Mouse (Mus musculus) intestine, embryonic 14.5 days (tissue): ENCODE results near the gene Ndrg4. TPM values are rescaled to one million over a fixed set of nuclear protein-coding genes. Genes with fewer than 3 reads are reported as not detected.
"Not testable (repeated sequence)": the region's sequence is repeated elsewhere in the genome, so short reads cannot be mapped to it uniquely, and the experiment has no call there.

Experiments used
- ATAC-seq: fragments of 200-750 bp; cut with Nextera tagmentation; replicated peaks from 2 replicates; pipeline ENCODE4 v1.8.0; 2017; ENCODE audit warnings: low read depth, moderate number of reproducible peaks, moderate TSS enrichment, moderate library complexity; ENCODE audit not compliant: low FRiP score, low TSS enrichment
- DNase-seq: peaks from one replicate; pipeline ENCODE4 v3.0.0-alpha.2; 2018; ENCODE audit warnings: low spot score
- H3K27ac ChIP-seq: fragments of 300-500 bp; sonication (generic); 2 replicates; pipeline ENCODE4 v1.5.1; 2014; ENCODE audit warnings: low read depth, mild to moderate bottlenecking, control low read depth
- H3K27me3 ChIP-seq: fragments of 300-500 bp; sonication (generic); replicated peaks from 2 replicates; pipeline ENCODE4 v1.6.1; 2014; ENCODE audit warnings: low read length, control low read depth; ENCODE audit not compliant: control insufficient read depth, insufficient read depth
- H3K36me3 ChIP-seq: fragments of 300-500 bp; sonication (generic); 2 replicates; pipeline ENCODE4 v1.6.1; 2014; ENCODE audit warnings: low read length, control low read depth; ENCODE audit not compliant: control insufficient read depth, insufficient read depth
- H3K4me1 ChIP-seq: fragments of 300-500 bp; sonication (generic); replicated peaks from 2 replicates; pipeline ENCODE4 v1.6.1; 2014; ENCODE audit warnings: low read length, control low read depth, mixed read lengths; ENCODE audit not compliant: control insufficient read depth, insufficient read depth
- H3K4me2 ChIP-seq: fragments of 300-500 bp; sonication (generic); 2 replicates; pipeline ENCODE4 v1.6.1; 2014; ENCODE audit warnings: low read length
- H3K4me3 ChIP-seq: fragments of 300-500 bp; sonication (generic); 2 replicates; pipeline ENCODE4 v1.5.1; 2014; ENCODE audit warnings: low read depth, low read length, control low read depth, mixed read lengths
- H3K9ac ChIP-seq: fragments of 300-500 bp; sonication (generic); 2 replicates; pipeline ENCODE4 v1.6.1; 2014; ENCODE audit warnings: mild to moderate bottlenecking, low read length
- H3K9me3 ChIP-seq: fragments of 300-500 bp; sonication (generic); 2 replicates; pipeline ENCODE4 v1.6.1; 2016; ENCODE audit warnings: low read length, control low read depth; ENCODE audit not compliant: control insufficient read depth
- WGBS: fragments of 180-500 bp; shearing (Covaris S2); extraction: QIAGEN DNeasy Blood & Tissue Kit; methylation state at CpG from one replicate; pipeline ENCODE4 v1.1.7; 2014; 5-methylcytosine and 5-hydroxymethylcytosine counted together
- polyA plus RNA-seq: library from polyadenylated mRNA; unstranded; fragments of >200 nt; fragmentation: Nextera tagmentation; extraction: Ambion mirVana; gene quantifications from 2 replicates; pipeline ENCODE4 v1.2.1, GENCODE M21; 2014

Gene Ndrg4
- polyA plus RNA-seq, 1 experiment from 2014 or later: 21.3 TPM

DNA sequence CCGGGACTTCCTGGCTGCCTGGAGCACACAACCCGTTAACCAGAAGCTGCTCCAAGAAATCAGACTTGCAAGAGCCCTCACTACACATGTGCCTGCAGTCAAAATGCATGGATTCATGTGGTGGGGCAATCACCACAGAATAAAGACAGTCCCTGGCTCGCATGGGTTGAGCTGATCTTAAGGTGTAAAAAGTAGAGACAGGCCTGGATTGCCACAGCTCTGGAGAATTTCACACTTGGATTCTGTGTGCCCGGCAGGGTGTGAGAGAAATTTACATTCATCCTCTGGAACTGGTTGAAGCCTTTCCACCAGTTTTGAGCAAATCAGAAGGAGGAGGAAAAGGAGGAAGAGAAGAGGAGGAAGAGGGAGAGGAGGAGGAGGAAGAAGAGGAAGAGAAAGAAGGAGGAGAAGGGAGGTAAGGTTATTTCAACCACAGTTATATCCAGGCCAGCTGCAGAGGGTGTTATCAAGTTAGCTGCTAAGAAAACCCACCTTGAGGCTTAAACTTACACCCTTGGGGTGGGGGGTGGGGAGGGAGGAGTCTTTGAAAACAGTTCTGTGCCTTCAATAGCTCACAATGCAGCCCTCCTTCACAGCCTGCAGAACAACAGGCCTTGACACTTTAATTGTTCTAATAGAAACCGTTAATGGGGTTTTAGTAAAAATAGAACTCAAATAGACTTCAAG lies 20.3 kb upstream of the Ndrg4 start:
- Histone ChIP-seq H3K4me3 (no peak overlapping the region), H3K36me3 (no peaks in the 10 kb centered on the region), H3K4me2 (no peak overlapping the region), H3K27ac (no peak overlapping the region), H3K9me3 (no peaks in the 10 kb centered on the region), H3K27me3 (no peaks in the 10 kb centered on the region), H3K9ac (no peak overlapping the region), H3K4me1 (no peaks in the 10 kb centered on the region)
- DNase-seq: no peak
- WGBS: 41% methylated on average over 5 of the region's 5 CpGs
- ATAC-seq: no peak

DNA sequence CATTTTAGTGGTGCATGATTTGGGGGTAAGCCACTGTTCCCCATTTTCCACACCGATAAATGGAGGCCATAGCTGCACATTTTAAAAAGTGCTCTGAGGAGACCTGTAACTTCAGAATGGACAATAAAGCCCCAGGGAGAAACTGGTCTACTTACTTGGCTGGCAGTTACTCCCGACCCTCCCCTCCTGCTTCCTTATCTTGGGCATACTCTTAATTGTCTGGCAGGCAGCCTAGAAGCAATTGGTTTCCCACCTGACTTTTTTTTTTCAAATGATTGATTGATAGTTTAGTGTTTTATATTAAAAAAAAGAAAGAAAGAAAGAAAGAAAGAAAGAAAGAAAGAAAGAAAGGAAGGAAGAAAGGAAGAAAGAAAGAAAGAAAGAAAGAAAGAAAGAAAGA lies 19.3 kb upstream of the Ndrg4 start:
- no peak overlapping the region for H3K27ac ChIP-seq
- no peaks in the 10 kb centered on the region for H3K27me3 ChIP-seq
- DNase-seq (no peak), ATAC-seq (no peak)
- H3K4me3 ChIP-seq: no peak overlapping the region
- no peaks in the 10 kb centered on the region for H3K36me3 ChIP-seq
- no peaks in the 10 kb centered on the region for H3K4me1 ChIP-seq
- 47% methylated on average over 2 of the region's 2 CpGs for WGBS
- H3K9me3 ChIP-seq: no peaks in the 10 kb centered on the region
- H3K9ac ChIP-seq: no peak overlapping the region
- H3K4me2 ChIP-seq: no peak overlapping the region

DNA sequence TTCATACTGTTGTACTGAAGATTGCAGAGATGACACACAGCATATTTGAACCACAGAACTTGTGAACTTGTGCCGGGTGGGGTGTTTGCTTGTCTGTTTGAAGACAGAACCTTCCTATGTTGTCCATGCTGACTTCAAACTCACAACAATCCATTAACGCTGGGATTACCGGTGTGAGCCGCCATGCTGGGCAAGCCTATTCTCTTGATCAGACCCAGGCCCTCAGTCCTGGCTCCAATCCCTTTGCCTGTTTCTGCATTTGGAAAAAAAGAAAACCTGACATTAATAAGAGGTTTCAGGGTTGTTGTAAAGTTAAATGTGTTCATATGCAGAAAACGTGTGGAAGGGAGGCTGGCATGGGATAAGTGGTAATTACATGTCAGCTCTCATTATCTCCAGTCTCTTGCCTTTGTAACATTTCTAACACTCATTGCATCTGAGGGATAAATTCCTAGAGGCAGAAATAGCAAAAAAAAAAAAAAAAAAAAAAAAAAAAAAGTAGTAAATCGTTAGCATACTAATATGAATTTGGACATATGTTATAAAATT lies 16.4 kb upstream of the Ndrg4 start:
- H3K9ac ChIP-seq: no peak overlapping the region
- H3K4me2 ChIP-seq: no peak overlapping the region

GRCm38 (mm10) chr8:95661085-95661484 lies 15.7 kb upstream of the Ndrg4 start:
- H3K9ac ChIP-seq: no peak overlapping the region
- H3K27ac ChIP-seq: no peak overlapping the region
- H3K4me2 ChIP-seq: no peak overlapping the region
- DNase-seq: no peak
- H3K4me1 ChIP-seq: no peaks in the 10 kb centered on the region
- no peak for ATAC-seq
- no peaks in the 10 kb centered on the region for H3K9me3 ChIP-seq
- no peak overlapping the region for H3K4me3 ChIP-seq
- no peaks in the 10 kb centered on the region for H3K36me3 ChIP-seq
- 80% methylated on average over 8 of the region's 8 CpGs for WGBS
- H3K27me3 ChIP-seq: no peaks in the 10 kb centered on the region

More for the DNA sequence above, 16.4 kb upstream of the Ndrg4 start:
- Histone ChIP-seq H3K4me1 (no peaks in the 10 kb centered on the region), H3K9me3 (no peaks in the 10 kb centered on the region), H3K36me3 (no peaks in the 10 kb centered on the region), H3K27me3 (no peaks in the 10 kb centered on the region), H3K4me3 (no peak overlapping the region), H3K27ac (no peak overlapping the region)
- ATAC-seq (no peak), DNase-seq (no peak)
- WGBS: 80% methylated on average over 6 of the region's 6 CpGs

DNA sequence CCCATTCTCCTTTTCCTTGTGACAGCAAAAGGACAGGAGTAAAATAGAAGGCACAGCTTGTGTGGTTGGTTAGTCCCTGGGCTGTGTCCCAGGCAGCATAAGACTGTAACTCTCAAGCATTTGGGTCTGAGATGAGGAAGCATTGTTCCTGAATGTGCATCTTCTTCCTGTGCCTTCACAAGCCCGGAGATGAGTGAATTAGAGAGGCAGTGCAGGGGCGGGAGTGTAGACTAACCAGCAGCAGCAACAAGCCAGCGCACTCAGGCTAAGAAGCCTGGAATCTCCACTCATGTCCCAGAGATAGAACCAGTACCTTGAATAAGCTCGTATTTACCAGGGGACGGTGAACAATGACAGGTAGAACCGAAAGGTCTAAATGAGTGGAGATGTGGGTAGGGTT lies 15.2 kb upstream of the Ndrg4 start:
- ATAC-seq (no peak), DNase-seq (no peak)
- no peak overlapping the region for H3K9ac ChIP-seq
- 84% methylated on average over 6 of the region's 6 CpGs for WGBS
- no peaks in the 10 kb centered on the region for H3K27me3 ChIP-seq
- no peaks in the 10 kb centered on the region for H3K36me3 ChIP-seq
- H3K27ac ChIP-seq: no peak overlapping the region
- no peak overlapping the region for H3K4me2 ChIP-seq
- no peak overlapping the region for H3K4me3 ChIP-seq
- H3K4me1 ChIP-seq: no peaks in the 10 kb centered on the region
- H3K9me3 ChIP-seq: 0 out of 2 replicates have a peak, but pooled peaks cover 2% of the 10 kb centered on the region

GRCm38 (mm10) chr8:95662885-95663598 lies 13.7 kb upstream of the Ndrg4 start:
- no peaks in the 10 kb centered on the region for H3K27me3 ChIP-seq
- H3K9ac ChIP-seq: no peak overlapping the region
- no peak overlapping the region for H3K27ac ChIP-seq
- no peak overlapping the region for H3K4me2 ChIP-seq
- H3K4me1 ChIP-seq: no peaks in the 10 kb centered on the region
- no peak overlapping the region for H3K4me3 ChIP-seq
- 0 out of 2 replicates have a peak, but pooled peaks cover 2% of the 10 kb centered on the region for H3K9me3 ChIP-seq
- 74% methylated on average over 7 of the region's 7 CpGs for WGBS
- no peak for DNase-seq
- ATAC-seq: no peak
- H3K36me3 ChIP-seq: no peaks in the 10 kb centered on the region

DNA sequence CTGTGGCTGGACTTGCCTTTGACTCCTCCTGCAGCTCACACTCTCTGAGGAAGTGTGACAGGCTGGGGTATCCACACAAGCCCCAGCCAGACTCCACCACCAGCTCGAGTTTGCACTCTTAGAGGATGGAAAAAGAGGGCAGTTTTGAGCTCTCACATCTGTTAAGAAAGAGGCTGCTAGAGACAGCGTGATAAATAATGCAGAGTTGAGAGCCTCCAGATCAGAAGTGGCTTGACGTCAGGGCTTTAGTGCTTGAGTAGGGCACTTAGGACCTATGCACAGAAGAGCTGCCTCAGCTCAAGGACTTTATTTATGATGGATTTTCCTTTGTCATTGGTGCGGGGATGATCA lies 13.2 kb upstream of the Ndrg4 start:
- ATAC-seq: no peak
- 44% methylated on average over 4 of the region's 4 CpGs for WGBS
- H3K4me2 ChIP-seq: no peak overlapping the region
- no peak overlapping the region for H3K9ac ChIP-seq
- no peak for DNase-seq
- H3K27me3 ChIP-seq: no peaks in the 10 kb centered on the region
- no peaks in the 10 kb centered on the region for H3K4me1 ChIP-seq
- H3K36me3 ChIP-seq: no peaks in the 10 kb centered on the region
- no peak overlapping the region for H3K4me3 ChIP-seq
- 0 out of 2 replicates have a peak, but pooled peaks cover 2% of the 10 kb centered on the region for H3K9me3 ChIP-seq
- no peak overlapping the region for H3K27ac ChIP-seq

- not testable (repeated sequence) for H3K27ac ChIP-seq, H3K9me3 ChIP-seq, H3K4me1 ChIP-seq, H3K36me3 ChIP-seq, H3K4me3 ChIP-seq, ATAC-seq, H3K9ac ChIP-seq, DNase-seq, H3K4me2 ChIP-seq, H3K27me3 ChIP-seq
- 93% methylated on average over 11 of the region's 11 CpGs for WGBS
Measured at GRCm38 (mm10) chr8:95665813-95666452, 10.8 kb upstream of the Ndrg4 start.
